10 mouse cellular contexts compared by ENCODE assay signal in genomic region chr2:19521662-19522061, GRCm38 (mm10). TPM values are rescaled to one million over a fixed set of nuclear protein-coding genes. Genes with fewer than 3 reads are reported as not detected.
DNase-seq lines count a peak whose midpoint lies in the region.
"Had no signal": no experiment of that assay in that cellular context is flagged by ENCODE, and none has a peak within 500 bp of the region (broad histone marks: within the 10 kb centered on the region; RNA-seq: fewer than 3 reads in every experiment).

No protein-coding gene starts in this region.

- peaks cover 31% of the 10 kb centered on the region for H3K27me3 ChIP-seq in forebrain, embryonic 10.5 days (ENCODE audit: poor library complexity, severe bottlenecking)

- no peaks in the 10 kb centered on the region for H3K9me3 ChIP-seq in forebrain, embryonic 10.5 days
- H3K9me3 ChIP-seq: embryonic facial prominence, embryonic 15.5 days had no signal

- DNase-seq in cerebellum, adult 9-10 months = peak; percentile 7
- DNase-seq in cerebellum, adult 11 months = no peak
- peak; percentile 29 to 55 for DNase-seq in left cerebral cortex, adult 18-20 months (ENCODE audit: low spot score in 2 of 2)
- no peak for DNase-seq in left cerebral cortex, adult 8-10 months (ENCODE audit: low spot score in 2 of 2)
- peak; percentile 39 for DNase-seq in kidney, postnatal 14 days
- peak; percentile 25 for DNase-seq in right cerebral cortex, postnatal 25 days
- DNase-seq in forebrain, embryonic 10.5 days (ENCODE audit: extremely low spot score, low spot score) = no peak
- DNase-seq in ovary, adult 18-20 months (ENCODE audit: low spot score) = no peak

- H3K4me3 ChIP-seq in forebrain, embryonic 10.5 days = no peak overlapping the region
- H3K4me3 ChIP-seq: embryonic facial prominence, embryonic 15.5 days had no signal

- H3K27ac ChIP-seq in forebrain, embryonic 10.5 days = no peak overlapping the region
- H3K27ac ChIP-seq: embryonic facial prominence, embryonic 15.5 days had no signal

- peaks cover 11% of the 10 kb centered on the region for H3K4me1 ChIP-seq in forebrain, embryonic 10.5 days
- H3K4me1 ChIP-seq: embryonic facial prominence, embryonic 15.5 days had no signal

- 36% methylated on average over 6 of the region's 7 CpGs for WGBS in forebrain, embryonic 10.5 days

- no peaks in the 10 kb centered on the region for H3K36me3 ChIP-seq in forebrain, embryonic 10.5 days (replicated peaks)
- H3K36me3 ChIP-seq: embryonic facial prominence, embryonic 15.5 days had no signal

RNA-seq across cellular contexts. Expression of gene 4921504E06Rik, which starts 32.1 kb away (rescaled TPM):
- total RNA-seq in left cerebral cortex, adult 18-20 months (2021) = not detected
- not detected for total RNA-seq in left cerebral cortex, adult 8-10 months (2022)
- polyA plus RNA-seq in forebrain, embryonic 10.5 days (2016; fragmentation: Nextera tagmentation; extraction: Ambion mirVana) = not detected in 2 replicates
- total RNA-seq: layer of hippocampus, adult 8-10 months had no signal

Comparison
In these comparisons a context has a peak if more than half of its experiments do, and no peak if none do; other contexts are left out.
1. DNase-seq: peak in cerebellum, adult 9-10 months (single experiment), left cerebral cortex, adult 18-20 months (2 of 2), kidney, postnatal 14 days (single experiment) and right cerebral cortex, postnatal 25 days (single experiment); none in cerebellum, adult 11 months (single experiment), left cerebral cortex, adult 8-10 months (0 of 2), forebrain, embryonic 10.5 days (single experiment) and ovary, adult 18-20 months (single experiment).